Mouse (Mus musculus) embryonic fibroblast, embryonic 13.5 days (primary cell): ENCODE measurements around the gene Slc27a2.

Experiments used
- CTCF ChIP-seq: IDR thresholded peaks from 2 replicates; pipeline ENCODE4 v1.5.1; 2011; ENCODE audit warnings: mild to moderate bottlenecking, control low read depth, low read length, moderate library complexity, borderline replicate concordance; ENCODE audit not compliant: insufficient read depth
- POLR2A ChIP-seq: IDR thresholded peaks from 2 replicates; pipeline ENCODE4 v1.6.1; 2011; ENCODE audit warnings: low read depth, mild to moderate bottlenecking, control low read depth, low read length, moderate library complexity

- TF ChIP-seq CTCF = no peak
- TF ChIP-seq POLR2A = no peak
Observed at GRCm38 (mm10) chr2:126598359-126598758, 46.2 kb downstream of the Slc27a2 start.
